Mouse (Mus musculus) adrenal gland, adult (tissue): ENCODE data around the gene Psd.

Experiments used
- DNase-seq, 2 experiments: peaks; one replicate each; pipeline ENCODE4 v3.0.0; 2022 to 2023; ENCODE audit warnings: low spot score in 1 of 2; ENCODE audit not compliant: inconsistent age in 2 of 2

Psd gene

GRCm38 (mm10) chr19:46322144-46322995 is 4.6 kb downstream of the Psd start:
- DNase-seq, result no peak

DNA sequence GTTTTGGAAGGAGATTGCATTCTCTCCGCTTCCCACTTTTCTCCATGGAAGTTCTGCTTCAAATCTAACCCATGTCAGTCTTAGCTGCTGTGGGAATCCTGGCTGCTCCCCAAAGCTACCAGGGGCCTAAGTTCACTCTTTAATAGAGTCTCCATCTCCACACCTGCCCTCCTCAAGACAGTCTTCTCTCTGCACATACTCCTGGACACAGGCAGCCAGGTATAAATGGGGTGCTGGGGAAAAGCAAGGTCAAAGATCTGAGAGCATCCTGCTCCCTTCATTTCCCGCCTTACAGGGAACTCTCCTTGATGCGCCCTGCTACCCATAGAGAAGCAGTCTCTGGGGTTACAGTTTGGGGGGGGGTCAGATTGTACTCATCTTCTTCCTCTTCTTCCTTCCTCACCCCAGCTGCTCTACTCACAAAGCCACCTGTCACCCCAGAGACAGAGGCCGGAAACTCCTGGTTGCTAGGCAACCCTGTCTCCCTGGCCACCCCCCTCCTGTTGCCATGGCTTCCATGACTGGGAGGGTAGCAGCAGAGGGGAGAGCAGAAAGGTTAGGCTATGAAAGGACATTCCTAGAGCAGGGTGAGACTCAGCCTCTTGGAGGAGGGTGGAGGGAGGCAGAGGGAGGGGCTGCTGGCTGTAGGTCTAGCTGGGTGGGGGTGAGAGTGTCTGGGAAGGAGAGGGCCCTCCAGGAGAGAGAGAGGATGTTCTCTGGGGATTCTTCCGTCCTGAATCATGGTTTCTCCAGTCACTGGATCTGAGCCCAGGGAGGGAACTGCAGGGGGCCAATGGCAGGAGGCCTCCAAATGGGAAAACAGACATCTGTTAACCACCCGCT is 5.6 kb downstream of the Psd start:
- DNase-seq, result peak in 1 of 2 experiments; percentile 10

GRCm38 (mm10) chr19:46320076-46320785 is 6.7 kb downstream of the Psd start:
- peak in 1 of 2 experiments; percentile 9 for DNase-seq

- peak; percentile 90 to 95 for DNase-seq
Observed at GRCm38 (mm10) chr19:46318586-46319378, 8.2 kb downstream of the Psd start.

DNA sequence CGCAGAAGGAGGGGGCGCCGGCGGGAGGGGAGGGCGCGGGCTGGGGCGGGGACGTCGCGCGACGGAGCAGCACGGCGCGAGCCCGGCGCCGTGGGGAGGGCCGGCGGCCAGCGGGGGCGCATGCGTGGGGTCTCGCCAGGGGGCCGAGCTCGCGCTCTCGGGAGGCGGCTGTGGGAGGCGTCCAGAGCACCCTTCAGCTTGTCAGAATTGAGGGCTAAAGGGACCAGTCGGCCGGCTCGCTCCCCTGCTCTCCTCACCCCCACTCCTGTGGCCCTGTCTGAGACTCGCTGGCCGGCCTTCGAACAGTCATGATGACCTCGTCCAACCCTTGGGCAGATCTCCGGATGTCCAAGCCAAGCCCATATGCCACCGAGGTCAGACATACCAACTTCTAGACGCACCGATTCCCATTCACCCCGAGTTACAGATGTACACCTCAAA is 8.9 kb downstream of the Psd start:
- peak; percentile 35 to 76 for DNase-seq

GRCm38 (mm10) chr19:46317546-46317885 is 9.4 kb downstream of the Psd start:
- no peak for DNase-seq

DNA sequence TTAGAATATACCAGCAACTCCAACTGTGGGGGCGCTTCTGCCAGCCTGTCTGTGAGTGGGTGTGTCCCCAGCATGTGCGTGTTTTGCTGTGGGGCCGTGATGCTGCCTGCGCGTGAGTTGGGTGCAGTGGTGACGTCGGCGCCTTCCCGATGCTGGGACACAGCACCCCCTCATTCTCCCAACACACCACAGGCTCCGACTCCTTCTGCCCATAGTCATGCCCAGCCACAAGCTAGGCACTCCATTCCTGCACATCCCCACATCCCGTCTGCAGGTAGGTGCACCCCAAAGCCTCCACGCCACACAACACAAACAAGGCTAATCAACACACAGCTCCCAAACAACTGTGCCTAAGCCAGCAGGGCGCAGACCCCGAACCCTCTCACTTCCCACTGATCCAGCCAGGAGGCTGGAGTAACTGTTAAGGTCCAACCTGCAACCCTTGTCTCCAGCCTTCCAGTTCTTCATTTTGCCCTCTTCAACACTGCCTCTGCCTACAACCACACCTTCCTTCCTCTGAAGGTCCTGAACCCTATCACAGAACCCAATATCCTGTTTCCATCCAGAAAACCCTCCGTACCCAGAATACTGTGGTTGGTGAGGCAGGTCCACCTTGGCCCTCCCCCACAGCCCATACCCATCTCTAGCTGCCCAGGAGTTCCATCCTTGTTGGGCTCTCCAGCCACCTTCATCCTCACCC is 10.0 kb downstream of the Psd start:
- DNase-seq, result peak in 1 of 2 experiments; percentile 5

GRCm38 (mm10) chr19:46315752-46316610 is 11.0 kb downstream of the Psd start:
- DNase-seq, result peak in 1 of 2 experiments; percentile 3

GRCm38 (mm10) chr19:46314872-46315742 is 11.8 kb downstream of the Psd start:
- peak in 1 of 2 experiments; percentile 17 for DNase-seq

DNA sequence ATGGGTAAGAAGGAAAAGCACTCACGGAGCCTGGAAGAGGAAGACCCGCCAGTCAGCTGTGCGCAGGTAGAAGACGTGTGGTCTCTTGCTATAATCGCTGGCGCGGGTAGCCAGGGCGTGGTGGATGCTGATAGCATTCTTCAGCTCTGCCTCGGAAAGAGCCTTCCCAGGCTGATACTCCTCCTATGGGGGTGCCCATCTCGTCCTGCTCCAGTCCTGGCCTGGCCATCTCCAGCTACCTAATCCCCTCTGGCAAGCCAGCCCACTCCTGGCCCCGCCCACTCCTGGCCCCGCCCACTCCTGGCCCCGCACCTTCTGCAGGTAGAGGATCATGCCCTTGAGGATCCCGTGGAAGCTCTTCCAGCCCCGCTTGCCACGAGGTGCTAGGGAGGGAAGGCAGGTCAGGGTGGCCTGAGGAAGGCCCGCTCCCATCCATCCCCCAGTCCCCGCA is 12.8 kb downstream of the Psd start:
- peak in 1 of 2 experiments; percentile 30 for DNase-seq

DNA sequence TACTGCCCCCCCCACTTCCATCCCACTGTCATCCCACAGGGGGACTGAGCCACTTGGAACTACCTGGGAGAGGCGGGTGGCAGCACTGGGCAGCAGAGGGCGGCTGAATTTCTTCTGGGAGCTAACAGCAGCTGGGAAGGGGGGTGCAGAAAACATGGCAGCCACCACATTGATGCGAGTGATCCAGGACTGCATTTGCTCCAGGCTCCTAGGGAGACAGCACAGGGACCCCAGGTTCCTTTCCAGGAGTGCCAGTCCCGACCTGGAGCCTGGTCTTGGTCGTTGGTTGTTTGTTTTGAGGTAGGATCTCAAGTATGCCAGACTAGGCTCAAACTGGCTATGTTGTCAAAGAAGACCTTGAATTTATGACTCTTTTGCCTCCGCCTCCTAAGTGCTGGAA is 13.4 kb downstream of the Psd start:
- DNase-seq, result peak in 1 of 2 experiments; percentile 5

- peak; percentile 3 to 21 for DNase-seq
Observed at GRCm38 (mm10) chr19:46313116-46313515, 13.8 kb downstream of the Psd start.

DNA sequence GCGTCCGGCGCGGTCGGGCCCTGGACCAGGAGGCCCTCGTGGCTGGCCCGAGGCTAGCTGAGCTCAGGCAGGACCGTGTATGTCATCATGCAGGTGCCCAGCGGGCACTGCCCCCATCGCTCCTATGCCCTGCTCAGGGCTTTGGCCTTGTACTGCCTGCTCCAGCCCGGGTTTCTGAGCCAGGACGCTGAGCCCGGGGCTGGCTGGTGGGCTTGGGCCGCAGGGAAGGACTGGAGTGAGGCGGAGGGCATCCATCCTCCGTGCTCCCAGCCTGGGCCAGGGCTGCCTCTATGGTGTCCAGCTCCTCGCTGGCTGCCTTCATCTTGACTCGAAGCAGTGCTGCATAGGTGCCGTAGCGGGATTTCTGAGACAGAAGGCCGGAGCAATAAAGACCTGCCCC is 14.4 kb downstream of the Psd start:
- DNase-seq, result peak in 1 of 2 experiments; percentile 10

GRCm38 (mm10) chr19:46311341-46311740 is 15.6 kb downstream of the Psd start:
- DNase-seq, result peak; percentile 5 to 31

DNA sequence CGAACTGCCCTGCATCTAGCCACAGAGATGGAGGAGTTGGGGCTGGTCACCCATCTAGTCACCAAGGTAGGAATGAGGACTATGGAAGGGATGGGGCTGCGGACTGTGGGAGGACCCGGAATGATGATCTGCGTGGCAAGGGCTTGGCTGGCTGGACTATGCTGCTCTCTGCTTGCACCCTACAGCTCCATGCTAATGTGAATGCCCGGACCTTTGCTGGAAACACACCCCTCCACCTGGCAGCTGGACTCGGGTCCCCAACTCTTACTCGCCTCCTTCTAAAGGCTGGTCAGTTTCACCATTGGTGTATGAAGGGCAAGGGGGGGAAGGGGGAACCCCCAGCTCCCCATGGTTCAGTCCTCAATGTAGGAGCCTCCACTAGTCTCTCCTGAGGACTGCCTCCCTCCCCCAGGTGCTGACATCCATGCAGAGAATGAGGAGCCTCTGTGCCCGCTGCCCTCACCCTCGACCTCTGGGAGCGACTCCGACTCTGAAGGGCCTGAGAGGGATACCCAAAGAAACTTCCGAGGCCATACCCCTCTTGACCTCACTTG is 16.6 kb downstream of the Psd start:
- DNase-seq, result peak; percentile 11 to 23

GRCm38 (mm10) chr19:46309651-46310305 is 17.2 kb downstream of the Psd start:
- DNase-seq, result peak in 1 of 2 experiments; percentile 16
